Mouse (Mus musculus) midbrain, embryonic 10.5 days (tissue): Measurements from ENCODE around the gene Rbms1. TPM values are rescaled to one million over a fixed set of nuclear protein-coding genes. Genes with fewer than 3 reads are reported as not detected.

Source experiments
- DNase-seq: peaks from one replicate; pipeline ENCODE4 v3.0.0-alpha.2; 2017; ENCODE audit warnings: low spot score
- H3K27ac ChIP-seq: fragments of 300-500 bp; sonication (generic); replicated peaks from 2 replicates; pipeline ENCODE4 v1.5.1; 2016; ENCODE audit warnings: mild to moderate bottlenecking
- H3K27me3 ChIP-seq: fragments of 300-500 bp; sonication (generic); 2 replicates; pipeline ENCODE4 v1.6.1; 2016; ENCODE audit warnings: low read depth, mild to moderate bottlenecking; ENCODE audit not compliant: poor library complexity, severe bottlenecking
- H3K36me3 ChIP-seq: fragments of 300-500 bp; sonication (generic); 2 replicates; pipeline ENCODE4 v1.6.1; 2016; ENCODE audit warnings: mild to moderate bottlenecking, moderate library complexity
- H3K4me1 ChIP-seq: fragments of 300-500 bp; sonication (generic); 2 replicates; pipeline ENCODE4 v1.6.1; 2016
- H3K4me3 ChIP-seq: fragments of 300-500 bp; sonication (generic); 2 replicates; pipeline ENCODE4 v1.5.1; 2016; ENCODE audit warnings: mild to moderate bottlenecking, moderate library complexity
- H3K9me3 ChIP-seq: fragments of 300-500 bp; sonication (generic); replicated peaks from 2 replicates; pipeline ENCODE4 v1.6.1; 2016; ENCODE audit warnings: mild to moderate bottlenecking
- WGBS: fragments of 180-500 bp; shearing (Covaris S2); methylation state at CpG from one replicate; pipeline ENCODE4 v1.1.7; 2016; 5-methylcytosine and 5-hydroxymethylcytosine counted together
- polyA plus RNA-seq: library from polyadenylated mRNA; unstranded; fragments of >200 nt; fragmentation: Nextera tagmentation; extraction: Ambion mirVana; gene quantifications from 2 replicates; pipeline ENCODE4 v1.2.1, GENCODE M21; 2016

Rbms1 gene
- polyA plus RNA-seq, 1 experiment from 2014 or later: 53.2 TPM

DNA sequence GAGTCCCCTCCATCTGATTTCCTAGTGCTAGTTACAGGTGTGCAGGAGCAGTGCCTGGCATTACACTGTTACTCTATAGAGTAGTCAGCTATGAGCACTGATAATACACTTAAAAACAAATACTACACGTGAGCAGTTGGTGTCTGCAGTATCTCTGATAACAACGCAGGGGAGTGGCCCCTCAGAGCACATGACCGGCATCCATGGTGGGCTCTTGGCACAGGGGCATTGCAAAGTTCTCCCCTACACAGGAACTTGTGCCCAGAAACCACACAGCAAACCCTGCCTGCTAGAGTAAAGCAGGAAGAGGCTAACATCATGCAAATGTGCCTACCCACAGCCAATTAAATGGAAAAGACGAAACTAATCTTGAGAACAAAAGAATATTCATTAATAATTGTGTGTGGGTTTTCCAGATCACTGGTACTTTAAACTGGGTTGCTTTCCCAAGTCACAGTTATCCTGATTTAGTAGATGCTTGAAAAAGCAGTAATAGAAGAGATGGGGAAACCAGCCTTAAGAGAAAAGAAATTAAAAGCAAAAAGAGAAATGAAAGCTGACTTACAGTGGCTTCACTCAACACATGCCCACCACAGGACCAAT, 94.8 kb downstream of the Rbms1 start:
- Histone ChIP-seq H3K27me3 (peaks cover 22% of the 10 kb centered on the region), H3K4me1 (peaks cover 32% of the 10 kb centered on the region)
- DNase-seq: no peak

DNA sequence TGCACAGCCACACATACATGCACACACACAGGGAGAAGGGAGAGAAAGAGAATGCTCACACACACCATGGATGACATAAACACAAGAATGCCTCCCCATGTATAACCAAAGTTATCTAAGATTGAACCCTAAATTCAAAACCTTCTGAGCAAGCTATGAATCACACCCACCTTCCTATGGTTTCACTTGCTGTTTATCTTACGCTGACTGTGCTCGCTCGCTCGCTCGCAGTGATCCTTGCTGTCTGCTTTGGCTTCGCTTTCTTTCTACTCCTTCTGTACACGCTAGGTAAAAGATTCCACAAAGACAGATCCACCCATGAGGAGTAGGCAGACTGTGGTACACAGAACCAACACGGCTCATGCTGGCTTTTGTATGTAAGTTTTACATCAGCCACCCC, 95.7 kb downstream of the Rbms1 start:
- H3K36me3 ChIP-seq: no peaks in the 10 kb centered on the region
- peaks cover 32% of the 10 kb centered on the region for H3K4me1 ChIP-seq
- no peak overlapping the region for H3K4me3 ChIP-seq
- DNase-seq: no peak
- no peaks in the 10 kb centered on the region for H3K9me3 ChIP-seq
- WGBS: 96% methylated on average over 8 of the region's 8 CpGs
- H3K27me3 ChIP-seq: peaks cover 13% of the 10 kb centered on the region
- H3K27ac ChIP-seq: no peak overlapping the region

More for the DNA sequence above, 94.8 kb downstream of the Rbms1 start:
- WGBS: 93% methylated on average over 4 of the region's 4 CpGs
- no peak overlapping the region for H3K4me3 ChIP-seq
- H3K36me3 ChIP-seq: no peaks in the 10 kb centered on the region
- H3K27ac ChIP-seq: no peak overlapping the region
- H3K9me3 ChIP-seq: no peaks in the 10 kb centered on the region

DNA sequence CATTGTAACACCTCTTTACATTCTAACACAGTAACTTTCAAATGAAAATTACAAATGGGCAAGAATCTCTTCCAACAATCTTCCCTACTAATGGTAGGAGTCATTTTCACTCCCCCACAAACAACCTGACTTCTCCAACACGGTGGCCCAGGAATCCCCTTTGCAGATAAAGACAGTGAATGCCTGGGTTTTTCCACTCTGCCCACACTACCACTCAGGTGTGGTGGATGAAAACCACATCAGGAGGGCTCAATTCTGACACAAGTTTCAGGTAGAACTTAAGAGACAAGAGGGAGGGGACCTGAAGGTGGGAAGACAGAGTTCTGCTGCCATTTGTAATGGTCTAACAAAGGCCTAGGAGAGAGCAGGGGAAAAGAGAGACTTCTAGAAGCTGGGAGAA, 97.1 kb downstream of the Rbms1 start:
- 86% methylated on average over 1 of the region's 1 CpGs for WGBS
- H3K27me3 ChIP-seq: no peaks in the 10 kb centered on the region; the same call in 1 of the 2 replicates
- H3K9me3 ChIP-seq: no peaks in the 10 kb centered on the region; the same call in 1 of the 2 replicates
- H3K27ac ChIP-seq: no peak overlapping the region
- H3K4me3 ChIP-seq: no peak overlapping the region
- no peaks in the 10 kb centered on the region for H3K36me3 ChIP-seq
- no peak for DNase-seq
- H3K4me1 ChIP-seq: peaks cover 22% of the 10 kb centered on the region

DNA sequence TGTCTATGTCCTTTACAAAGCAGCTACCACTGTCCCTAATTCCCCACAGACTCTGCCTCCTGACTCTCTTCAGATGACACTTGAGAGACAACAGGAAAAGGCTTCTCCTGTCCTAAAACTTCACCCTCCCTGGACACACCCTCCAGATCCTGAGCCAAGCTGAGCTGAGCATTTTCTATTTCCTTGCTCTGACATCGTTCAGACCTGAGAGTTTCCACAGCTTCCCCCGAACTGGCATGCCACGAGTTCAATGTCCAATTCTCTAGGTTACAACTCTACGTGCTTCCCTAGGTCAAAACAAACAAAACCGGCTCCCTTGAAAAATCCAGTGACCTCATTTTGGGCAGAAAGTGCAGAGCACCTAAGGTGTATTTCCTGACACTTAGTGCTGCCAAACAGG, 98.0 kb downstream of the Rbms1 start:
- H3K27ac ChIP-seq: no peak overlapping the region
- DNase-seq: no peak
- no peaks in the 10 kb centered on the region for H3K27me3 ChIP-seq
- peaks cover 13% of the 10 kb centered on the region for H3K4me1 ChIP-seq
- no peaks in the 10 kb centered on the region; the same call in 1 of the 2 replicates for H3K9me3 ChIP-seq
- H3K4me3 ChIP-seq: no peak overlapping the region
- 69% methylated on average over 5 of the region's 5 CpGs for WGBS
- no peaks in the 10 kb centered on the region for H3K36me3 ChIP-seq

DNA sequence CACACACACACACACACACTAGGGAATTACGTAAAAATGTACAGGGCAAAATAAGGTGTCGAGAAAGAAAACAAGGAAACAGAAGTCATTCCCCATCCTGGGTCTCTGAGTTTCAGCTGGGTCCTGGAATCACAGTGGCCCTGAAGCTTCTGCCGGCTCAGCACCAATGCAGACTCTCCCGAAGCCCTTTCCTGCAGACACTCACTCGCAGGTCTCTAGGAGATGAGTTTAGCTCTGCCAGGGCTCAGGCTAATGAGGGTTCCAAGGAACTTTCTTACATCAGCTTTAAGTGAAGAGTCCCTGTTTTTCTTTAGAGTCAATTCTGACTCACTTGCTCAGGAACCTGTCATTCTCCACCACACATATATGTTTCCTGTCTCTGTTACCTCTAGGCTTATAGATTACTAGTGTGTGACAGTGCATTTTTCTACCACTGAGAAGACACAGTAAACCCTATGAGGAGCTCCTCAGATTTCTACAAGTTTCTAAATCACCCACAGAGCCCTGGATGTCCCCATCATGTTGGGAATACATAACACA, 98.7 kb downstream of the Rbms1 start:
- no peaks in the 10 kb centered on the region for H3K36me3 ChIP-seq
- H3K27me3 ChIP-seq: no peaks in the 10 kb centered on the region
- H3K4me1 ChIP-seq: peaks cover 7% of the 10 kb centered on the region; the same call in 1 of the 2 replicates
- DNase-seq: no peak
- no peak overlapping the region for H3K27ac ChIP-seq
- H3K9me3 ChIP-seq: no peaks in the 10 kb centered on the region; the same call in 1 of the 2 replicates
- 80% methylated on average over 5 of the region's 5 CpGs for WGBS
- no peak overlapping the region for H3K4me3 ChIP-seq

DNA sequence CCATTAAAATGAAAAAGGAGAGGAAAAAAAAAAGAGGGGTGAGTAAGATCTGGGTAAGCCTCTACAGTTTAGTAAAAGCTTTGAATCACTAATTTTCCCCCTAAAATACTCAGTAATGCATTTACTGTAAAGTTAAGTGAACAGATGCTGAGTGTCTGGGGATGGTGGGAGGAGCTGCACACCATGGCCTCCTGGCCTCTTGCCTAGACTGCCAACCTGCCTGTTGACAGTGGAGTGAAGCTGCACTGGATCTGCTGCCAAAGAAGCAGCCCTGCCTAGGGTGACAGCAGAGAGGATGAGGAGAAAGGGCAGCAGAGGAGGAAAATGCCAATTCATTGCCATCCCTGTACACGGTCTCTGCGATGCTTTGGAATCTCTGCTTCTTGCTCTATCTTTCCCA, 99.2 kb downstream of the Rbms1 start:
- no peaks in the 10 kb centered on the region for H3K27me3 ChIP-seq
- no peaks in the 10 kb centered on the region; the same call in 1 of the 2 replicates for H3K36me3 ChIP-seq
- 0 out of 2 replicates have a peak, but pooled peaks cover 4% of the 10 kb centered on the region for H3K4me1 ChIP-seq
- H3K9me3 ChIP-seq: no peaks in the 10 kb centered on the region; the same call in 1 of the 2 replicates
- 90% methylated on average over 2 of the region's 2 CpGs for WGBS
- H3K27ac ChIP-seq: no peak overlapping the region
- H3K4me3 ChIP-seq: no peak overlapping the region
- DNase-seq: no peak

DNA sequence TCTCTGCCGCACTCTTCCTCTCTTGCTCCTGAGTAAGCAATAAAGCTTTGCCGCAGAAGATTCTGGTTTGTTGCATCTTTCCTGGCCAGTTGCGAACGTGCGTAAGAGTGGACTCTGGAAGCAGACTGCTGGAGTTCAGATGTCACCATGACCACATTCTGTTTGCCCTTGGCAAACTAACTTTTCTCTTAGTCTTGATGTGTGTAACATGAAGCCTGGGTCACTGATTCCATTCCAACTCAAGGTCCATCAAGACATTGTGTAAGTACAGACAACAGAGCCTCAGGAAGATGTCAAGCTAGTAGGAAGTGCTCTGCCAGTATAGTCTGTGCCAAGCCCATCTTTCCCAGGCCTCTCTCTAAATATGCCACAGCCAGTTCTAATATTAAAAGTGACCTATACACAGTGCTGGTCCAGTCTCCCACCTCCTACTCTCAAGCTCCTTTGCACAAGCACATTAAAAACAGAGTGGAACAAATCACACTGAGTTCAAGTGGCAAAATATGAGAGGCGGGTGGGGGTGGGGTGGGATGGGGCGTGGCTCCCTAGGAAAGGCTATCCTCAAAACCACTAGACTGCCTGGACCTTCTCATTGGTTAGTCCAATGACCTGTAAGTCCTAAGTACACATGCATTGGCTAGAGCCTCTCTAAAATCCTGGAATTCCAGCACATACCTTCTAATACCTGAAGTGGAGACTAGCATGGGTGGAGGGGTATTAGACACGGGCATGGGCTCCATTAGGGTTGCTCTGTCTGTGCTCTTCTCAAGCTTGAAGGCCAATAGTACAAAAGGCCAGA, 99.9 kb downstream of the Rbms1 start:
- no peaks in the 10 kb centered on the region for H3K27me3 ChIP-seq
- H3K4me3 ChIP-seq: no peak overlapping the region
- H3K36me3 ChIP-seq: peaks cover 3% of the 10 kb centered on the region; the same call in 1 of the 2 replicates
- no peaks in the 10 kb centered on the region; the same call in 1 of the 2 replicates for H3K9me3 ChIP-seq
- 0 out of 2 replicates have a peak, but pooled peaks cover 4% of the 10 kb centered on the region for H3K4me1 ChIP-seq
- DNase-seq: no peak
- no peak overlapping the region for H3K27ac ChIP-seq
- 94% methylated on average over 8 of the region's 8 CpGs for WGBS

DNA sequence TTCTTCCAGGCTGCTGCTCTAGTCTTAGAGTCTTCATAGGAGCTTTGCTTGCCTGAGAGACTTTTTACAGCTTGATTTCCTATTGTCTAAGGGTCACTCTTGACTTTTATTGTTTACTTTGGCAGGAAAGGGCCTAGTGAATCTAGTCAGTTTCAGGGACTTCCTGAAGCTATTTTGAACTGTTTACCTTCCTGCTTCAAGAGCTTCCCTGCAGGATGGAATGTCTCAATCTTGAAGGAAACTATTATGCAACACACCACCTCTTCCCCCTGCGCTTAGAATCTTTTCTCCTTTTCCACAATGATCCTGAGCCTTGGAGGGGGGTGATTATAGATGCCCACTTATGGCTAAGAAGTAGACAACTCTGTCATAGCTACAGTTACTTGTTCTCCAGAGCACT, 104.9 kb downstream of the Rbms1 start:
- no peaks in the 10 kb centered on the region for H3K27me3 ChIP-seq
- DNase-seq: no peak
- H3K4me3 ChIP-seq: no peak overlapping the region
- no peak overlapping the region for H3K27ac ChIP-seq
- H3K4me1 ChIP-seq: peaks cover 12% of the 10 kb centered on the region
- H3K9me3 ChIP-seq: no peaks in the 10 kb centered on the region; the same call in 1 of the 2 replicates
- H3K36me3 ChIP-seq: peaks cover 3% of the 10 kb centered on the region; the same call in 1 of the 2 replicates
- WGBS: 86% methylated on average over 1 of the region's 1 CpGs

DNA sequence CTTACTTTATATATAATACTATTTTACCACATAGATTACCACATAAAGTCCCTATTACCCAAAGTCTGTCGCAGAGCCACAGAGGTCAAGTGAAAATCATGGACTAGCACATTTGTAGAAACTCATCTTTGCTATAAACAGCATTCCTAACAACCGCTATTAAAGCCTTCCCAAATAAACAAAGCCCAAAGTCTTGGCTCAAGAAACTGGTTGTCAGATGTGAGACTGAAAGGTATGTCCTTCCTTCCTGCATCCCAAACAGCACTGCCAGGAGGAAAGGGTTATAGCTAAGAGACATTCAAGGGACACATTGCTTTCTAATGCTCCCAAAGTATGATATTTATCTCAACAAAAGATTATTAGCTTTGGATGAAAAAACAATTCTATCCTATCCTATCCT, 106.9 kb downstream of the Rbms1 start:
- Histone ChIP-seq H3K4me1 (peaks cover 15% of the 10 kb centered on the region), H3K27me3 (no peaks in the 10 kb centered on the region), H3K36me3 (peaks cover 3% of the 10 kb centered on the region; the same call in 1 of the 2 replicates), H3K4me3 (no peak overlapping the region), H3K27ac (no peak overlapping the region), H3K9me3 (no peaks in the 10 kb centered on the region)
- DNase-seq: no peak
- 85% methylated on average over 2 of the region's 2 CpGs for WGBS

DNA sequence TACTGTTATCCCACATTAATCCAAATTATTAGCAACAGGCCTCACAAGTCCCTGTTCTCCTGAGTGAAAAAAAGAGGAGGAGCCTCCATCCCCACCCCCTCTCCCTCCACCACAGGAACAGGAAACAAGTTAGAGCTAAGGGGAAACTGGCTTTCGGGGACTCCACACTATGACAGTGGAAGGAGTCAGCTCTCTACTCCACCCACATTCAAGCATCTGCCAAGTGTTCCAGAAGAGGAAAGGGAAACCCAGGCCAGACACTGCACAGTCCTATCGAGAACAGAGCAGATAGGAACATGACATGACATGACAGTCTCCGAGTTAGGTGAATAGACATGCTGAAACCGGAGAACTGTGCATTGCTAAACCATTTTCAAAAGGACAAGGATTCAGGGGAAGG, 108.0 kb downstream of the Rbms1 start:
- DNase-seq: no peak
- 68% methylated on average over 4 of the region's 4 CpGs for WGBS
- no peaks in the 10 kb centered on the region for H3K27me3 ChIP-seq
- H3K4me3 ChIP-seq: no peak overlapping the region
- H3K36me3 ChIP-seq: peaks cover 3% of the 10 kb centered on the region; the same call in 1 of the 2 replicates
- no peaks in the 10 kb centered on the region for H3K9me3 ChIP-seq
- H3K27ac ChIP-seq: no peak overlapping the region
- H3K4me1 ChIP-seq: peaks cover 21% of the 10 kb centered on the region

DNA sequence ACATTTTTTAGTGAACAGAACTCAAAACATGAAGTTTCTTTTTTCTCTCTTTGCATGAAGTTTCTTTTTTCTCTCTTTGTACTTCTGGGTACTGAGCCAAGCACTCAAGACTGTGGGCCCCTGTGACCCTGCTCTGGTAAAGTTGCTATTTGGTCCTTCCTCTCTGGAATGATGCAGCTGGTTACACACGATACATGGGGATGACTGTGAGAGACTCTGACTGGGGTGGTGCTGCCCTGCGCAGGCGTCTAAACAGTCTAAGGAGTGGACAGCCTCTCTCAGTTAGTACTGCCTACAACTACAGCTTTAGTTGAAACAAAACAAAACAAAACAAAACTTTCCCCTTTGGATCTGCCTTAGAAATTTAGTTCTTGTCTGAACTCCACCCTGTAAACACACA, 111.1 kb downstream of the Rbms1 start:
- WGBS: 75% methylated on average over 3 of the region's 3 CpGs

DNA sequence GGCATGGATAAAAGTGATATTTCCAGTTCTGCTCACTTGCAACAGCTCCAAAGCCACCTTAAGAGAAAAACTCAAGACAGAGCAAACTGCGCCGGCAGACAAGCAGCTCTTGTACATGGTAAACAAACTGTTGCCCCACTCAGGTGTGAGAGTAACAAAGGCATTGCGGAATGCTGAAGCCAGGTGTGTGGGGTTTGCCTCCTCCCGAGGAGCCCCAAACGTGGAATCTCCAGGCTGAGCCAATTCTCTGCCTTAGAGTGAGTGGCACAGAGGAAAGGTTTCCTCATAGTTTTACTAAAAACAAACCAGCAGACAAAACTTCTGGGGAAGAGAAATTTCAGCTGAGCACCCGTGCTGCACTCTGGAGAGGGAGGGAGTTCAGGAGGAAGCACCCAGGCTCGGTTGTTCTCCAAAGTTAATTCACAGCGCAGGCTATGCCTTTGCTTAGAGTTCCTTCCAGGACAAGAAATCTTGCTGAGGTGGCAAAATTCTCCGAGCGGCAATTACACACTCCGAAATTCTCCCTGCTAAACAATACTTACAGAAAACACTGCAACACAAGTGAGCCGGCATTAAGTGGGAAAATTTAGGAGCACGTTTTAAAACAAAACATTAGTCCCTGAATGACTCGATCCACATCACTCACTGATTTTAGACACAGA, 111.8 kb downstream of the Rbms1 start:
- no peaks in the 10 kb centered on the region for H3K36me3 ChIP-seq
- 79% methylated on average over 14 of the region's 14 CpGs for WGBS
- H3K27me3 ChIP-seq: no peaks in the 10 kb centered on the region
- H3K4me3 ChIP-seq: no peak overlapping the region
- H3K27ac ChIP-seq: no peak overlapping the region
- no peak for DNase-seq
- H3K9me3 ChIP-seq: no peaks in the 10 kb centered on the region
- peaks cover 22% of the 10 kb centered on the region for H3K4me1 ChIP-seq

More for the DNA sequence above, 111.1 kb downstream of the Rbms1 start:
- DNase-seq: no peak
- Histone ChIP-seq H3K4me1 (peaks cover 22% of the 10 kb centered on the region), H3K36me3 (no peaks in the 10 kb centered on the region), H3K9me3 (no peaks in the 10 kb centered on the region), H3K27me3 (no peaks in the 10 kb centered on the region), H3K4me3 (no peak overlapping the region), H3K27ac (no peak overlapping the region)
